Mouse (Mus musculus) heart, adult 8-10 months (tissue): ENCODE results near the gene Slc7a5. TPM values are rescaled to one million over a fixed set of nuclear protein-coding genes. Genes with fewer than 3 reads are reported as not detected.

Experiments
- DNase-seq: peaks from one replicate; pipeline ENCODE4 v3.0.0; 2022; ENCODE audit warnings: low spot score
- total RNA-seq, 4 experiments: library from RNA; stranded (reverse); gene quantifications; 2 replicates each; pipeline ENCODE4 v1.2.4; 2022

The Slc7a5 gene
- total RNA-seq, 4 experiments from 2014 or later: 3.8 to 4.8 (median 4.2) TPM

GRCm38 (mm10) chr8:121884181-121884580 lies 23.3 kb downstream of the Slc7a5 start:
- no peak for DNase-seq

DNA sequence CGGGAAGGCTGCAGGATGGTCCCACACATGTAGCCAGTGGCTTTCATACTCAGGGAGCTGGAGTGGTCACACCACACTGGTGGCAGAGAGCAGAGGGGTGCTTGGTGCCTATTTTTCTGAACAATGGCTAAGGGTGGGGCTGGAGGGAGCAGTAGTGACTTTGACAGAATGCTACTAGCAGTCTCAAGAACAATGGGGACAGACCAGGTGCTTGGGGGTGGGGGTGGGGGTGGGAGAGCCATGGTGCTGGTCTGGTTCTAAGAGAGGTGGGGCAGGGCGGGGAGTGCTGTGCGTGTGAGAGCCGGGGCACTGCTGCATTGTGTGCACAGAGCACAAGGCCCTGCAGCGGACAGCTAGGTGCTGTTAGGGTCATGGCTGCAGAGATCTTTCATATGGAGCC lies 25.6 kb downstream of the Slc7a5 start:
- DNase-seq: no peak

- DNase-seq: no peak
These were observed 26.7 kb downstream of the Slc7a5 start for GRCm38 (mm10) chr8:121880818-121881217.

DNA sequence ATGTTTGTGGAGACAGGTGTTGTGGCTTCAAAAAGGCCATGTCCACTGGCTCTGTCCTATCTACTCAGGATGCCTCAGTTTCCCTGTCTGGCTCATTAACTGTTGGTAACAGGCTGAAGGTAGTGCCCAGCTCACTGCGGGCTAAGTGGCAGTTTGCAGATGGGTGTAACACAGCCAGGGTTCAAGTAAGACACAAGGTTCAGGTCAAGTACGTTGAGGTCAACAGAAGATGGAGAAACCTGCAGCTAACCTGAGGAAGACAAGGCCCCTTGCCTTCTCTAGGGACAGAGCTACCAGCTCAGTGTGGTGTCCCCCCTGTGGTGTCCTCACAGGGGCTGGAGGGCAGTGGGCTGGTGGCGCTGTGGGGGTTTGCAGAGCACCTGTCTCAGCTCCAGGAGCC lies 27.8 kb downstream of the Slc7a5 start:
- DNase-seq: no peak

DNA sequence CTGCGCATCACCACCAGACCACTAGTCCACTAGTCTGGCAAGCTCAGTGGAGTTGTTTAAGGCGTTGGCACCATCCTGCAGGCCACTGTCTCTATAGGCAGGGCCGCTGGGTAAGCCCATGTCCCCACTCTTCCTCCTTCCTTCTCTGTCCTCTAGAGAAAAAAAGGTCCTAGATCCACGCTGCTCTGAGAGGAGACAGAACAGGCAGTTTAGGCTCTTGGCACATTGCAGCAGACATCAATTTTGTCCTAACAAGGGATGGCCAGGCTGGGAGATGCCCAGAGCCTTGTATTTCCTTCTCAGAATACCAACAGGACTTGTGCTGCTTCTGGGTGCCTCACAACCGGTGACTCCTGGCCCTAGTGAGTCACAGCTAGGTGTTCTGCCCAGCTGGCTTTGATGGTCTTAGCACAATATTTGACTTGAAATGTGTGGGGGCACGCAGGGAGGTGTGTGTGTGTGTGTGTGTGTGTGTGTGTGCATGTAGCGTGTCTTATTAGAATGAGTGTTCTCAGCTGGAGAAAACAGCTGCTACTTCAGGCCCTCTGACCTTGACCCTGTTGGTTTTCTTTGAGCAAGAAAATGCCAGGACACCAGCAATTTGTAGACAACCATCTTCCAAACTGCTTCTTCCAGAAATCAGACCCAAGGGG lies 29.5 kb downstream of the Slc7a5 start:
- DNase-seq: no peak

GRCm38 (mm10) chr8:121877212-121877611 lies 30.3 kb downstream of the Slc7a5 start:
- no peak for DNase-seq

DNA sequence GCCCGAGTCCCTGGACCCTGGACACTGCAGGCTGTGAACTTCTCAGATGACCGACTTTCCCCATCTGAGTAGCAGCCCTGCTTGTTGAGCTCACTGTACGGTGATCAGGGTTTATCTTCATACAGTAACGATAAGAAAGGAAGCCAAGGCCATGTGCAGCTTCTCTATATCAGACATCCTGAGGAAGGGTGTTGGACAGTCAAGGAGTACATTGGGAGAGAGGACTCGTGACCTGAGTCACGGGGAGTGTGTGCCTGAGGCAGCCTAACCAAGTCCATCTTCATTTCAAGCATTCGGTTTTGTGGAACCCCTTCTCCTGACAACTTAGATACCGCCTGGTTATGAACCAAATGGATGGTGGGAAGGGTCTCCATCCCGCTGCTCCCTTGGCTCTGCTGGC lies 32.0 kb downstream of the Slc7a5 start:
- DNase-seq: no peak

- DNase-seq: no peak
These were observed 32.4 kb downstream of the Slc7a5 start for GRCm38 (mm10) chr8:121875045-121875444.

DNA sequence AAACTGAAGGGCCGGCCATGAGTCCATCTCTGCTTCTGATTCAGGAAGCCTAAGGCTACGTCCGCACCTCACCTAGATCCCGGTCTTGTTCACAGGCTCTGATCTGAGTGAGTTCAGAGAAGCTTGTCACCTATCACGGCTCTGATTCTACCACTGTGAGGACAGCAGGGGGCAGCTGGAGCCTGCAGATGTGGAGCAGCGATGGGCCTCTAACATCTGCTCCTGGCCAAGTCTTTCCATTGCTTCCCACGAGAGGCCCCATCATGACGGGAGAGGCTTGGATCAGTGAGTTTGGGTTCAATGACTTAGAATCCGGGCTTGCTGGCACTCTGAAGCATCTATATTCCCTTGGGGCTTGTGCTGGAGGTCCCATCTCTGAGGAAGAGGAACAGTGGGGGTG lies 33.5 kb downstream of the Slc7a5 start:
- DNase-seq: peak; percentile 49

DNA sequence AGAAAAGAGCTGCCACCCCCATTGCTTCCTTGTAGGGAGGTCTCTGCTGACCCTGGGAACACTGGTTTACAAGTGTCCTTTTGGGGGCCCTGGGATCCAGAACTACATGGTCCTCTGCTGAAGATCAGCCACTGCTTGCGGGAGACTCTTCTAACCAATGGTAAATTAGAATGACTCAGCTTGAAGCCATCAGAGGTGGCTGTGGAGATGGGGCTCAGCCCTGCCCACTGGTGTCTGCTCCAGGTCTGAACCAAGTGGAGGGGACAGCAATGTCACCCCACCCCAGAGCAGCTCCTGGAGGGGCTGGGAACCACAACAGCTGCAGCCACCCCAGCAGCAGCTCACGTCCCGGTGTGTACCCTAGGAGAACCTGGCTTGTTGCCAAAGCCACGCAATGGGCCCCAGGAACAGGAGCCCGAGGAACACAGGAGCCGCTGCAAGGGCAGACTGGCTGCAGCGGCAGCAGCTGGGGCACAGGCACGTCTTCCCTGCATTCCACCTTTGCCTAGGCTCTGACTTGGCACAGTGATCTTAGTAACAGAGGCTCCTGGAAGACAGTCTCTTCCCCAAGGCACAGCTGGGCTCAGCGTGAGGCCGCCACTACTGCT lies 35.6 kb downstream of the Slc7a5 start:
- no peak for DNase-seq

- DNase-seq: no peak
These were observed 37.3 kb downstream of the Slc7a5 start for GRCm38 (mm10) chr8:121870190-121870589.

GRCm38 (mm10) chr8:121868896-121869295 lies 38.6 kb downstream of the Slc7a5 start:
- no peak for DNase-seq

DNA sequence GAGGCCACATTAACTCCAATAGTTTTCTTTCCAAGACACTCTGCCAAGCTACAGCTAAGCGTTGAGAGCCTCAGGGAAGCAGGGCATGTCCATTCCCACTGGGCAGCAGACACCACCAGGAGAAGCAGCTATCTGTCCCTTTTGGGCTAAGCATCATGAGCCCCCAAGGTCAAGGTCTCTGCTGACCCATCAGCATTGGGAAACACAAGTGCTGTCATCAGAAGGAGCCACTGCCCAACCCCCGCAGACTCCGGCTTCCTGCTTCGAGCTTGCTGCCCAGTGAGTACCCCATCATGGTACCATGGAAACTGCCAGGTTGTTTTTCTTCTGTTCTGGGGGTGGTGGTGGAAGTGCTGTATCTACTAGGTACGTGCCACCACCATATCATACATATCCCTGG lies 39.3 kb downstream of the Slc7a5 start:
- DNase-seq: no peak

GRCm38 (mm10) chr8:121865356-121865755 lies 42.1 kb downstream of the Slc7a5 start:
- DNase-seq: no peak

DNA sequence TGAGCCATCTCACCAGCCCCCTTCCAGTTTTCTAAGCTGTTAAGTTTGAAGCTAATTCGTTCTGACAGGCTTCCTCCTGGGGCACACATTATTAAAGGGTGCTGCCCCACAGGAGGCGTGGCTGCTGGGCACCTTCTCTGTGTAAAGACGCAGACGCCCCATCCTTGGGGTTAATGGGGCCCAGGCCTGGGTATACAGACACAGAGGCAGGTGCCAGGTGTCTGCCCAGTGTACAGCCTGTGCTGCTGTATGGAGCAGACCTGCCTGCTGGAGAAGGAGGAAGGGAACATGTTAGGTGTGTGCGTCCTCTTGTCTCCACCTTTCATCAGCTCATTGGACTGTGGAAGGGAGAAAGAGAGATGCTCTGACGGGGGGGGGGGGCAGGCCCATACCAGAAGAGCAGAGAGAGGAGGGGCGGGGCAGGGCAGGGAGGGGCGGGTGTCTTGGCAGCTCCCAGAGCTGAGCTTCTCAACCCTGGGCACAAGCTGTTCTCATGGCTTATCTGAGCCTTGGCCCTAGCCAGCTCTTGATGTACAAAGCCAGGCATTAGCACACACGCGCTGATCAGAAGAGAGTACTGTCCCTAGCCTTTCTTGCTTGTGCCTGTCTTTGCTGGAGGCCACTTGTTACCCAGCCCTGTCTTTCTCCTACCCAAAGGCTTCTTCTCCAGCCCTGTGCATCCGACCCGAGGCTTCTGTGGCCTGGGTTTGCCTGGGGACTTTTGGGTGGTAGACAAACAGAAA lies 45.5 kb downstream of the Slc7a5 start:
- peak; percentile 50 for DNase-seq

DNA sequence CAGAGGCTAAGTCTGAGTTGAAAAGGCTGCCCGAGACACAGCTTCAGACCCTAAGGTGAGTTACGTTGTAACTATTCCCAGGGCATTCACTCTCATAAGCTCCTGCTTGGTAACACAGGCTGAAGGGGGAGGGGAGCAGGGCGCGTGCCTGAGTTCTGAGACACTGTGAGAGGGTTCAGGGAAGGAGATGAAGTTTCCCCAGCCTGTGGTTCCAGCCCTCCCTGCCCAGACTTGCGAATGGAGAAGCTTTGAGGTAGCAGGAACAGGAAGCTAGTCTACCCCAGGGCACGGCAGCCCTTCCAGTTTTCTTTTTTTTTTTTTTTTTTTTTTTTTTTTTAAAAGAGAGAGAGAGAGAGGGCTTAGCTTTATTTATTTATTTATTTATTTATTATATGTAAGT lies 46.2 kb downstream of the Slc7a5 start:
- DNase-seq: no peak

DNA sequence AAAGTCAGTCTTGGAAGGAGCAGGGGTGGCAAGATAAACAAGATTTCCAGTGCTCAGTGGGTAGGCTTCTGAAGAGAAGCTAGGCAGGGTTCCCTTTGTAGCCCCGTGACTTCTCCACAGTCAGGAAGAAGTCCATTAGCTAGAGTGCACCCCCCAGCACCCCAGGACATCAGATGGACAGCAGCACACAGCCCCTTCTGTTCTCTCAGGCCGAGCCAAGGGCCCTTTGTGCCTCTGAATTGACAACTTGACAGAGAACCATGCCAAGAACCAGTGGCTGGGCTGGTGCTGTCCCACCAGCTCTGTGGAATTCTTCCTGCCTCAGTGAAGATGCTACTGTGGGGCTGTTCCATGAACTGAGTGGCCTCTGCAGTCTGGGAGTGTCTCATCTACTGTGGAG lies 49.7 kb downstream of the Slc7a5 start:
- DNase-seq: no peak

DNA sequence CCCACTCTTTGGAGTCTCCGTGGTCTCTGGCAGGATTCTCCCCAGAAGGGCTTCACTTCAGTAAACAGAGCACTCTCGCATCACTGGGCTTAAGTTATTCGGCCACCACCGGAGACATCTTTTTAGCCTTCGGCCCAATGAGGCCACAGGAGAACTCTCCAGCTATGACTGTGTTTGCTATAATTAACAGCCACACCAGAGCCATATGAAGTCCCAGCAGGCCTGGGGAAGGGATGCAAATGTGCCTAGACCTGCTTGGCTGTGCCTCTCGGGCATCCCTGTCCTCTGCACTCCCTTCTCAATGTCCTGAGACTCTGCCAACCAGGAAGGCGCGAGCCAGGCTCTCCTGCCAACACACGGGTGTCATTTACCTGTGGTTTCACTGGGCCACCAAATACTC lies 50.2 kb downstream of the Slc7a5 start:
- no peak for DNase-seq

DNA sequence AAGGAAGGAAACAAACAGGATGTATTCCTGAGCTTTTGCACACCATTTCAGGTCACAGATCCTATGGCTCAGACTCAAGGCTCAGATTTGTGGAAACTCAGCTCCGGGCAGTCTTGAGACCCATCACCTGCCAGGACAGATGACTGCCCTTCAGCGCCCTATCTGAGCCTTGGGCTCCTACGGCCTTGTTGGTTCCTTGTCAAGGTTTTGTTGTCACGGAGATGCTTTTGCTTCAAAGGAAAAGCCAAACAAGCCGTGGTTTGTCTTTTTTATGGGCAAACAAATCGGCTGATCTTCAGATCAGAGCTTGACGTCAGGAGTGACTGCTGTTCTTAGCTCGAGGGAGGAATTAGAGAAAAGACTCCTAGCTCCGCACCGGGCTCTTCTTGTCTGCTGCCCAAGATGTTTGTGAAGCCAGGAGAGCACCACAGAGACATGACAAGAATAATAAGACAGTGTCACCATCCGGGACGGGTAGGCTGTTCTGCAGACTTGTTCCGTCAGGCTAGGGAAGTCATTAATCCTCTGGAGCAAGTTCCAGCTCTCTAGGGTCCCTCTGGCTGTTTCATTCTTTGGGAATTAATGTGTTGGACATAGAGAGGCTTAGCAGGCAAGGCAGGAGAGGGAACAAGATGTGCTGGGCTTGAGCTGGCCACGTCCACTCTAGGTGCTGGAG lies 51.3 kb downstream of the Slc7a5 start:
- DNase-seq: no peak

GRCm38 (mm10) chr8:121853586-121853985 lies 53.9 kb downstream of the Slc7a5 start:
- no peak for DNase-seq

GRCm38 (mm10) chr8:121852464-121852863 lies 55.0 kb downstream of the Slc7a5 start:
- no peak for DNase-seq

DNA sequence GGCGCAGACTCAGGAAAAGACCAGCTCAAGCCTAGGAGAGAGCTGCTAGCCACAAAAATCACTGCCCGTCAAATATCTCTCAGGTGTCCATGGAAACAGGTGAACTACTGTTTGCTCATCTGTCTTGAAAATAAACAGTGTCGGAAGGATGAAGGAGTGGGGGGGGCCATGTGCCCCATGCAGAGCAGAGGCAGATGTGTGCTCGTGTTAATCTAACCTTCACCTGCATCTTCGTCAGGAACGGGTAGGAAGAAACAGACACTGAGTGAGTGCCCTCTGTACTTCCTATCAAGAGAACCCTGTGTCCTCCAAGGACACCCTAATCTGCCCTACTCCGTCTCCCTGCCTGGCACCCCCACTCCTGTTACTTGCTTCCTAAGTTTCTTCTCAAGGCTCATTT lies 55.8 kb downstream of the Slc7a5 start:
- DNase-seq: no peak
